ENCODE assay signal across 21 mouse cellular contexts in genomic region chr13:31292584-31293387, GRCm38 (mm10).
DNase-seq lines count a peak whose midpoint lies in the region; ATAC-seq lines count a peak whose summit lies in the region.
"Had no signal": no experiment of that assay in that cellular context is flagged by ENCODE, and none has a peak within 500 bp of the region (broad histone marks: within the 10 kb centered on the region; RNA-seq: fewer than 3 reads in every experiment).

No protein-coding gene starts in this region.

- no peaks in the 10 kb centered on the region for H3K4me1 ChIP-seq in hindbrain, embryonic 10.5 days (replicated peaks)
- no peaks in the 10 kb centered on the region for H3K4me1 ChIP-seq in hindbrain, embryonic 16.5 days (ENCODE audit: control insufficient read depth, insufficient read depth, low read depth, low read length)
- H3K4me1 ChIP-seq in stomach, embryonic 15.5 days, result no peaks in the 10 kb centered on the region
- H3K4me1 ChIP-seq: forebrain, embryonic 10.5 days; liver, embryonic 15.5 days; midbrain, embryonic 12.5 days had no signal

- 87% methylated on average over 13 of the region's 13 CpGs for WGBS in hindbrain, embryonic 10.5 days
- 84% methylated on average over 13 of the region's 13 CpGs for WGBS in hindbrain, embryonic 16.5 days
- 73% methylated on average over 13 of the region's 13 CpGs for WGBS in stomach, embryonic 15.5 days

- 0 out of 2 replicates have a peak overlapping the region, but pooled peaks have one; percentile 59 for H3K27ac ChIP-seq in hindbrain, embryonic 10.5 days
- no peak overlapping the region for H3K27ac ChIP-seq in hindbrain, embryonic 16.5 days (ENCODE audit: low read depth, low read length)
- peak overlapping the region; percentile 21 for H3K27ac ChIP-seq in stomach, embryonic 15.5 days
- H3K27ac ChIP-seq: forebrain, embryonic 10.5 days; limb, embryonic 10.5 days; liver, embryonic 15.5 days; macrophage; midbrain, embryonic 12.5 days had no signal

- H3K4me2 ChIP-seq in hindbrain, embryonic 16.5 days (ENCODE audit: low read length), result no peak overlapping the region
- H3K4me2 ChIP-seq in stomach, embryonic 15.5 days, result no peak overlapping the region
- H3K4me2 ChIP-seq: liver, embryonic 15.5 days; midbrain, embryonic 12.5 days had no signal

- no peaks in the 10 kb centered on the region for H3K27me3 ChIP-seq in hindbrain, embryonic 10.5 days (ENCODE audit: insufficient read depth, poor library complexity, severe bottlenecking)
- H3K27me3 ChIP-seq in hindbrain, embryonic 16.5 days (replicated peaks; ENCODE audit: control insufficient read depth, insufficient read depth, low read length), result no peaks in the 10 kb centered on the region
- H3K27me3 ChIP-seq in stomach, embryonic 15.5 days (replicated peaks), result no peaks in the 10 kb centered on the region
- H3K27me3 ChIP-seq: liver, embryonic 15.5 days; midbrain, embryonic 12.5 days had no signal

- DNase-seq in hindbrain, embryonic 10.5 days (ENCODE audit: low spot score), result no peak
- DNase-seq in ES-CJ7 (ENCODE audit: low read depth, low spot score) (peak; percentile 9), MN1 (ENCODE audit: low spot score) (no peak)
- DNase-seq: adrenal gland, adult 2 months; cerebellum, adult 11 months; cerebellum, postnatal 10 days; forebrain, postnatal 0 days; gastrocnemius, postnatal 25 days; kidney, adult 8-10 months; kidney, postnatal 10 days; liver; thymus, adult 18-20 months had no signal

- H3K9ac ChIP-seq in hindbrain, embryonic 16.5 days (ENCODE audit: low read depth, low read length), result no peak overlapping the region
- H3K9ac ChIP-seq in stomach, embryonic 15.5 days, result no peak overlapping the region
- H3K9ac ChIP-seq: forebrain, postnatal 0 days; liver, embryonic 15.5 days; midbrain, embryonic 12.5 days had no signal

- no peak for ATAC-seq in hindbrain, embryonic 16.5 days
- ATAC-seq in common myeloid progenitor, adult 5-6 weeks (replicated peaks; ENCODE audit: low read depth, poor library complexity, severe bottlenecking), result peak; percentile 64
- ATAC-seq in stomach, embryonic 15.5 days (ENCODE audit: insufficient read depth, low FRiP score, low read depth), result 0 out of 2 replicates have a peak, but pooled peaks have one; percentile 39
- ATAC-seq in CD4-positive, CD25-positive, alpha-beta regulatory T cell, adult 4 months, result no peak
- ATAC-seq: forebrain, postnatal 0 days had no signal

- no peaks in the 10 kb centered on the region for H3K36me3 ChIP-seq in hindbrain, embryonic 10.5 days
- H3K36me3 ChIP-seq in hindbrain, embryonic 16.5 days (ENCODE audit: control insufficient read depth, insufficient read depth, low read length), result no peaks in the 10 kb centered on the region
- no peaks in the 10 kb centered on the region for H3K36me3 ChIP-seq in stomach, embryonic 15.5 days
- H3K36me3 ChIP-seq: forebrain, embryonic 10.5 days; limb, embryonic 10.5 days; liver, embryonic 15.5 days; midbrain, embryonic 12.5 days had no signal

- no peaks in the 10 kb centered on the region for H3K9me3 ChIP-seq in hindbrain, embryonic 10.5 days
- H3K9me3 ChIP-seq in hindbrain, embryonic 16.5 days (ENCODE audit: control insufficient read depth, low read length), result no peaks in the 10 kb centered on the region
- H3K9me3 ChIP-seq in stomach, embryonic 15.5 days, result no peaks in the 10 kb centered on the region
- H3K9me3 ChIP-seq: forebrain, embryonic 10.5 days; limb, embryonic 10.5 days; liver, embryonic 15.5 days; midbrain, embryonic 12.5 days had no signal

- H3K4me3 ChIP-seq in hindbrain, embryonic 10.5 days, result no peak overlapping the region
- H3K4me3 ChIP-seq in hindbrain, embryonic 16.5 days (ENCODE audit: low read length), result no peak overlapping the region
- H3K4me3 ChIP-seq in stomach, embryonic 15.5 days (replicated peaks), result no peak overlapping the region
- H3K4me3 ChIP-seq: forebrain, embryonic 10.5 days; limb, embryonic 10.5 days; liver, embryonic 15.5 days; midbrain, embryonic 12.5 days had no signal

Comparison
In these comparisons a context has a peak if more than half of its experiments do, and no peak if none do; other contexts are left out.
1. ATAC-seq: peak in common myeloid progenitor, adult 5-6 weeks (single experiment) and stomach, embryonic 15.5 days (single experiment); none in hindbrain, embryonic 16.5 days (single experiment) and CD4-positive, CD25-positive, alpha-beta regulatory T cell, adult 4 months (single experiment).